Mouse (Mus musculus): ENCODE results near the gene Grk3.

The Grk3 gene

DNA sequence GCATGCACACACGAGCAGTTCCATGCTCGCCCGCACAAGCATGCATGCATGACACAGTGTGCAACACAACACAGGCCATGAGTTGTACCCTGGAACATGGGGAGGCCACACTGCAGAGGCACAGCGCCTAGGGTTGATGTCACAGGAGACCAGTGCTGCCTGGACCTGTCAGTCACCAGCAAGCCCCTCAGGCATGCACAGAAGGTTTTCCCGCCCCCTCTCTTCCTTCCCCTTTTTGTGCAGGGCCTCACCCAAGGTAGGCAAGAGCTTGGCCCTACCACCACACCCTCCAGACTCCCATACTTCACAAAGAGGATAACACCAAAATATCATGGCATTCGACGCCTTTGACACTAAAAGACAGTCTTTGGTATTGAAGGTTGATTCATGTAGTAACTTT is 8.6 kb downstream of the Grk3 start:
- no peak for DNase-seq

DNA sequence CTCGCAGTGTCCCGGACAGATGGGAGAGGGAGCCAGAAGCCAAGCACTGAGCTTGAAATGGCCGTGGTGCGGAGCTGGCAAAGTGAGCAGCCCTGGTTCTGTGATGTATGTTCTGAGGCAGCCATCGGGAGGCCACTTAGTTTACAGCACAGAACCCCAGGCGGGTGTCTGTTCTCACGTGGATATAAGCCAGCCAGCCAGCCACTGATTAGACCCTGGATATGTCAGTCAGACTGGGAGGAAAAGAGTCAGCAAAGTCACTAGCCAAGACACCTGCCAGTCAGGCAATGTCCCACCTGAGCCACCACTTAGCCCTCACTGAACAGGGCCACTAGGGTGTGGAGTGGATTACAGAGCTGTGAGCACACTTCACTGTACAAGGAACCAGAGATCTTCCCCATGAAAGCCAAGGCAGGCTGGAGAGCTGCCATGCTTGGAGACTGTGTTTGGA is 9.6 kb downstream of the Grk3 start:
- DNase-seq = peak; percentile 34

DNA sequence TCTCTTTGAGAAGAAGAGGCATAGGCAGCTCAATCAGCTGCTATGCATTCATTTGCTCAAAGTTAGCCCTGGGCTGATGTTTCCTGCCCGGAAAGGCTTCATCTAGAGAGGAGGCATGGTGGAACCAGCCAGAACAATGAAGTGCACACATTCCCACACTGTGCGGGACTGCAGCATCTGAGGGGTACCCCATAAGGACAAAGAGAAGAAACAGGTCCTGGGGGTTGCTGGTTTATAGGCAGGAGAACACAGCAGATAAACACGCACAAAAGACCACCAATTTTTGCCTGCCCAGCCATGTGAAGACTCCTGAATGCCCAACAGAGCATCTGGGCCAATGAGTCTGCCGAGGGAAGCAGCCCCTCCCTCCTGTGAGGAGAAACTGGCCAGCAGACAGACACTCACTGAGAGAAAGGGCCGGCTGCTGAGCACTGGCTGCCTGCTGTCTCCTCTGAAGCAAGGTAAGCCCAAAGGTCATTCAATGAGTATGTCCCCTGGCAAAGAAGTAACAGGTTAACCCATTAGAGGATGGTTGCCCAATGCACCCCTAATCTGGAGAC is 12.7 kb downstream of the Grk3 start:
- no peak for DNase-seq

DNA sequence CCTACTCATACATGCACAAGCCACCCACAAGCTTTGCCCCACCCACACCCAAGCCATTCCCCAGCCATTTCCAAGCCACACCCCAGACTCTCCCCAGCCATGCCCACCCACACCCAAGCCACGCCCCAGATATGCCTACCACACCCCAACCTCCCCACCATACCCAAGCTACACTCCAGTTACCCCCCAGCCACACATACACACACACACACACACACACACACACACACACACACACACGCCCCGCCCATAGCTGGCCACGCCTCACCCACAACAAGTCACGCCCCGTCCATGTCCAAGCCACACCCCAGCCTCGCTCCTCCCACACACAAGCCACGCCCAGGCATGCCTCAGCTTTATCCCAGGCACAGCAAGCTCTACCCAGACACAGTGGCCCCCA is 16.4 kb downstream of the Grk3 start:
- DNase-seq = no peak

DNA sequence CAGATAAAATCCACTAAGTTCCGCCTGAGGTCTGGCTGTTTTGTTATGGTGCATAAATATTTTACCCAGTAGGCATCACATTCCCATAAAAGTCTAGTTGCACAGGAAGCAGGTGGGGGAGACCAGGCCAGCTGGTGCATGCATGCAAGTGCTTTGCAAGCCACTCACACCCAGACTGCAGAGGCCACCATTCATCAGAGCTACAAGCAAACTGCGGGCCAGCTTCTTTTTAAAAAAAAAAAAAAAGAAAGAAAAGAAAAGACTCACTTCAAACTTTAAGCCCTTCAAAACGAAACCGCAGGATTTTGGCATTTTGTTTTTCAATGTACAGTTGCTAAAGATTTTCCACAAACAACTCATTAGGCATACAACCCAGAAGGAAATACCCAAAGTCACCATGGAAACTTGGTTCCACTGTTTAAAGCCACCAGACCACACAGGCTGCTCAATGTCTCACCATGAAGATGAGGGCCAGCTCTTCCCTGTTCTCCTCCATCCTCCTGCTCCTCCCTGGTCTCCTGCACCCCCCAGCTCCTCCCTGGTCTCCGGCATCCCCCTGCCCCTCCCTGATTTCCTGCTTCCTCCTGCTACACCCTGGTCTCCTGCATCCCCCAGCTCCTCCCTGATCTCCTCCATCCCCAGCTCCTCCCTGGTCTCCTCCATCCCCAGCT is 17.9 kb downstream of the Grk3 start:
- DNase-seq = no peak

DNA sequence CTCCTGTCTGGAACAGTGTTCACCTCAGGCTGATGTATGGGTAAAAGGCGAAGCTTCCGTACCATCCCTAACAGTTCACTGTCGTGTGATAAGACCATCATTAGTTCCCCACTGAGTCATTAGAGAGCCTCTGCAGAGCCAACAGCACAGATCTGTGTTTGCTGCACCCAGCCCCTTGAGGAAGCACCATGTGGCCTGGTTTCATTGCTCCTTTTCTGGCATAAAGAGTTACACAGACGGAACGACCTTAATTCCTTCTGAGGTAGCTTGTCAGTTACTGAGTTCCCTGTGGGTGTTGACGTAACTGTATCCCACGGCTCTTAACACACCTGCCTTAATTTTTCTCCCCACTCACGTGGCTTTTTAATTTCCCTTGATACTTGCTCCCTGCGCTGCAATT is 24.3 kb downstream of the Grk3 start:
- no peak for DNase-seq

DNA sequence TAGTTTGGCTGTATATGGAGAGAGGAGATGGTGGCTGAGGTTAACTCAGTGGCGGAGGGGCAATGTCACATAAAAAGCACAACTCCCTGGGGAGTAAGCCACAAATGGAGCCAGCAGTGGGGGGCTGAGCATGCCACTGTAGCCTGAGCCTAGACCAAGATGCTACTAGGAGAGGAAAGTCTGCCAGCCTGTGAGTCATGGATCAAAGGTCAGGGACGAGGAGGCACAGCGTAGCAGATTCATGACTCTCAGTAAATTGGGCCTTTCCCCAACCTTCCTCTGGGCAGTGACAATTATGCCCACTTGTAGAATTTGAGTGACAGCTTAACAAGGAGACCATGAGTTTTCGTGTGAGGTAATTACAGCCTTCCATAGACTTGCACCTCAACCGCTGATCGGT is 33.7 kb downstream of the Grk3 start:
- DNase-seq = no peak

DNA sequence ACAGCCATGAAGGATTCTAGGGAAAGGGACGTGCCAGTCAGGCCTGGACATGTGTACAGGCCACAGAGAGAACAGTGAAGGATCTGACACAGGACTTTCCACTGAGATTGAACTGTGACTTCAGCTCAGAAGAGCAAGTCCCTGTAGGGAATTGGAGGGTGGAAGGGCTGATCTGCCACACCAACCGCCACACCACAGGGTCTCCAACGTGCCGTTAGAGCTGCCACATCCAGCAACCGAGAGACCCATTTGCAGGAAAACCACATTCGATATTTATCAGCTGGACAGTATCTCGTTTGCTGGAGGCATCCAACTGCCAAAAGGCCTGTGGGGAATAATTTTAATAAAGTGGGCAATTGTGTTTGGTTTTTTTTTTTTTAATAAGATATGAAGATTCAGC is 35.9 kb downstream of the Grk3 start:
- DNase-seq = no peak

DNA sequence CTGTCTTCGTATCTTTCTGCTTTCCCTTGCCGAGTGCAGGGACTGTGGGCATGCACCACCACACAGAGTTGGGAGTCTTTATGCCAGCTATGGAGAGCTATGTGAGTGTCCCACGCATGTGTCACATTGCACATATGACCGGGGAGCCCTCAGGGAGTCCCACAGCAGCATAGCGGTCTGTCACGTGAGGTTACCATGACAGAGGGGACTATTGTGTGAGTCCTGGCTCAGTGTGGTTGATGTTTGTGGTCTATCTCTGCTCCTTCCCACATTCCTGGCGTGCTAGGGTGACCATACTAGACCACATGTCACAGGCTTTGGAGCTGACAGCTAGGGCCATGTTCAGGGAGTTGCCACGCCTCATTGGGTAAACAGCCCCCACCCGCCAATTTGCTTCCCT is 36.4 kb downstream of the Grk3 start:
- no peak for DNase-seq

DNA sequence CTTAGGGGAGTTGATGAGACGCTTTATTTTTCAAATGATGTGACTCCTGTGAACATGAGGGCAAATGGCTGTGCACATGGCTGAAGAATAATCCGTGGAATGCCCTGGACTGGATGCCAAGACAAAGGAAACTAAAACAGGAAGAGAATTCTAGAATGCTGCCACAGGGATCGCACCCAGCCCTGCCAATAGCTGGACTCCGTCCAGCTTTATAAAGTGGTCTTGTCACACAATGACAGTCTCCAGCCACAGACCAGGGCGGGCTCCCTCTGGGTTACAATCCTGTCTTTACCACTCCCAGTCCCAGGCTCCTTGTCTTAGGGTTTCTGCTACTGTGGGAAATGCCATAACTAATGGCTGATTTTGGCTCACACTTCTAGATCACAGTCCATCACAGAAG is 38.5 kb downstream of the Grk3 start:
- no peak for DNase-seq

DNA sequence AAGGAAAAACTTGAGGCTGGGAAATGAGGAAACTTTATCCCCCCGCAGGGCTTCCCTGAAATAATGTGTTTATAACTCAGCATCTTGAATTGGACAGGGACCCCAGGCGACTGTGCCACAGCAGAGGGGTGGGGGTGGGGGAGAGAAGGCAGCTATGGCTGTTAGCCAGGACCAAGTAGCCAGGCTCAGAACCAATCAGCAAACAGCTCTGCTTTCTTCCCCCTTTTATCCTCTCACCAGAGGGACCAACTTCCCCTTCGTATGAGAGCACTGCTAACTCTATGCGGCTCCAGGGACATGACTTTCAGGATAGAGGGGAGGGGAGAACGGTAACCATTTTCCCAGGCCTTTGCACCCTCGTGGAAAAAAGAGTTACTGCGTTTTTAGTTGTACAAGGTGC is 42.0 kb downstream of the Grk3 start:
- DNase-seq = no peak

DNA sequence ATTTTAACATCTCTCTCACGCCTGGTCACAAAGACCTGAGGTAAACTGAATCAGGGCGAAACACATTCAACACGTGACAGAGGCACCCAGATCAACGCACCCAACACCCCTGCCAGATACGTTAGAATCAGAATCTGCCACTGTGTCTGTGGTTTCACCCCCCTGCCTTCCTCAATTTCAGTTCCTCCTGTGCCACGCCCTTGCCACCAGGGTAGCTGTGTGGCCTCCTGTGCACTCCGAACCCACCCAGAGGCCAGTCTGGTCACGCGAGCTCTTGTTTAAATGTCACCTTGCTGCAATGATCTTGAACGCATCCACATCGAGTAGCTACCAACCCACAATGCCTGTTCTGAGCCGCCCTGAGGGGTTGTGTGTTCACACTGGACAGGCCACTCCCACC is 43.3 kb downstream of the Grk3 start:
- no peak for DNase-seq

DNA sequence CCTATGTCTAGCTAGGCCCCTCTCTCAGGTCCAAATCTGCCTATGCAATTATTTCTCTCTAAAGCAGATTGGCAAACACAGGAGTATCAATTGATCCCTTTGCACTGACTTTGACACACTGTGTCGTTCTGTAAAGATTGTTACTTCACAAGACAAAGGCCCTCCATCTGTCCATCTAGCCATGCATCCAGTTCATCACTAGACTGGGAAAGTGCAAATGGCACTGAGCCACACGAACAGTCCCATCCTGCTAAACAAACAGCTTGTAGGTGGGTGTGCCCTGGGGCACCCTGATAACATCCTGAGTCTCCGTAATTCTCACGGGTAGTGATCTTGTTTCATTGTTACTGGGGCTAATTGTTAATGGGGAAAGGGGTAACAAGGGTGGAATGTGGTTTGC is 52.1 kb downstream of the Grk3 start:
- DNase-seq = no peak

DNA sequence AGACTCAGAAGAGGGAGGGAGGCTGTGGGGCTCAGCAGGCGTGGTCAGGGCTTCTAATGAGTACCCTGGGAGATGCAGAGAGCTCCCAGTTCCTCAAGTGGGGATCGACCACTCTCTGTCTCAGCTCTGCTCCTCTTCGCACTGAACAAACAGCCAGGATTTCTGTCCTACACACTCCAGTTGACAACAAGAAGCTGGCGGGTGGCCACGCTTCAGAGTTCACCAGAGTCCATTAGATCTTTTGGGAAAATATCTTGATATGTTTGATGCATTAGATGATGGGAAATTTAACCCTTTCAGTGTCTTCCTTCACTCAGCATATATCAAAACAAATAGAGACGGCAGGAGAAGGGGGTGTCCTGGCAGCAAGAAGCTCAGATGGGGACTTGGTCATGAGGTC is 53.4 kb downstream of the Grk3 start:
- DNase-seq = no peak

DNA sequence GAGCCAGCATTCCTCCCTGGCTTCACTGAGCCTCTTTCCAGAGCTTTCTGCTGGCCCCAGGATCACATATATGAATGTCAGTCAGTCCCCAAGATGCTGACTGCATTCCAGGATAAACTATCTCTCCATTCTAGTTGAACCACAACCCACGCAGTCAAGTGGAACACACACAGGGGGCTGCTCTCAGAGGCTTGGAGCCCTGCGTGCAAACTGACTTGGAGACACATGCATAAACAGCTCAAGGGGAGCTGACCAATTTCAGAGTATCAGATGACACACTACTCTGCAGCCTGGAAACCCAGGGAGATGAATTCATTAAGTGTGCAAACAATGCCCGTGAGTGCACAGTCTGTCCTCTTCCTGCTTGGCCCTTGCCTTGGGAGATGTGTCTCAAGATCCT is 54.7 kb downstream of the Grk3 start:
- no peak for DNase-seq

DNA sequence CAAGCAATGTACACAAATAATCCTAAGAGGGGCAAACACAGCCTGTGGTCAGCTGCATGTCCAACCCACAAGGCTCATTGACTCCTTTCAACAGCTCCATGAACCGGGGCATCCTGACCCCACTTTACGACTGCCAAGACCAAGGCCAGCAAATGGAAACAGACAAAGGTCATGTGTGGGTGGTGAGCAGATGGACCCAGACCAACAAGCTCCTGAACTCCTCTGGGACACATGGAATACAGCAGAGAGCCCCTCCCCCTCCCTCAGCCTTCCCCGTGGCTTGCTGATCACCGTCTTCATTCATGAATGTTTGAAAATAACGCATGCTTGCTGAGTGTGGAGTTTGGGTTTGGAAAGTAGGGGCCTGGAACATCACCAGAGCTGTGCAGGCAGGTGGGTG is 57.3 kb downstream of the Grk3 start:
- DNase-seq = no peak

DNA sequence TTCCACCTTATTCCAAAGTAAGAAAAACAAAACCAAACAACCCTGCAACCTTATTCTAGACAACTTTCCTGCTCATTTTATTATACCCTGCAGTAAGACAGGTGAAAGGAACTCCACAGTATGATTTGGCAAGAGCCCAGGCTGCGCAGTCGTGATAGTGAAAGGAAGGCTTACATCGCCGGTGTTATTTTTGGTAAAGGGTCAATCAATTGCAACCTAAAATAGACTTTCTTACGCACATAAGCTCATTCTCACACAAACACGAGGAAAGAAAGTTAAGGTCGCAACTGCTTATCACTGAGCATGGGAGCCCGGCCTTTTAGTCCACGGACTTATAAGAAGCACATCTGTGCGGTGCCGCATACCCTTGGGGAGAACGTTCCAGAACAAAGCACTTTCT is 58.8 kb downstream of the Grk3 start:
- DNase-seq = no peak

DNA sequence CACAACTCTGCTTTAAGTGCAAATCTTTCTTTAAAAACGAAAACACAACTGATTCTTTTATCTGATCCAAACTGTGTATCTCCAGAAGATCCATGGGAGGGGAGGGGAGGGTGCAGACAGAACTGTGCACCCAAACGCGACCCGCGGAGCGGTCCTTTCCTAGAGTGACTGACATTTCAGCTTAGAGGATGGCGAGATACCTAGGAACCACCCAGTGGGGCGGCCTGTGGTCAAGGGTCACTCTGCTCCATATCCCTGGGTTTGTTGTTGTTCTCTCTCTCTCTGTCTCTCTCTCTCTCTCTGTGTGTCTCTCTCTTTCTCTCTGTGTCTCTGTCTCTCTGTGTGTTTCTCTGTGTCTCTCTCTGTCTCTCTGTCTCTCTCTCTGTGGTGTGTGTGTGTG is 59.2 kb downstream of the Grk3 start:
- no peak for DNase-seq

DNA sequence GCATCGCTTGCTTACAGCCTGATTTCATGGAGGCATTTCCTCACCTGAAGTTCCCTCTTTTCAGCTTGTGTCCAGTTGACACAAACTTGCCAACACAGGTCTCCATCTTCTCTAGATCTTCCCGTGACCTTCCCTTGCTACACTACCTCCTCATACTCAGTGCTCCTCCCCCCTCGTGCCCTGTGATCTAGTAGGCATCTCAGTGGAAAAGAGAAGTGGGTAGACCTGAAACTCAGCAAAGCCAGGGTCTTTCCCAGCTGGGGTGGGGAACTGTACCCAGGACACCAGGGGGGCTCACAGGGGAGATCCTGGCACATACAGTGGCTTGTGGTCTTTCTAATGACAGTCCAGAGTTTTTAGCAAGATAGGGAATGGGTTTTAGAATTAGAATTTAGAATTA is 64.7 kb downstream of the Grk3 start:
- no peak for DNase-seq

DNA sequence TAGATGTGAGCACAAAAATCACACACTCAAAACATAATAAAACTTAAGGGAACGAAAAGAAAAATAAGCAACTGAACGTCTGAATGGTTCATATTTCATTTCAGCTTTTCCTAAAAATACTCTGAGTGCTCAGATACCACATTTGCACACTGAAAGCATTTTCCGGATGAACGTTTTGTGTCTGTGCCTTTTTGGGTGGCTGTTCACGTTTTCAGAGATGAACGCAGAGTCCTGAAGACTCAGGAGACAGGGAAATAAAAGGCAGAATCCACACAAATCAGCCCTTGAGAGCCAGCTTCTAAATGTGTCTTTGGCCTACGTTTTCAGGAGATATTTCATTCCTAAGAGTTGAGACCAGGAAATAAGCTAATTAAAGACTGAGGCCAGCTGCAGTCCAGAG is 69.7 kb downstream of the Grk3 start:
- no peak for DNase-seq

DNA sequence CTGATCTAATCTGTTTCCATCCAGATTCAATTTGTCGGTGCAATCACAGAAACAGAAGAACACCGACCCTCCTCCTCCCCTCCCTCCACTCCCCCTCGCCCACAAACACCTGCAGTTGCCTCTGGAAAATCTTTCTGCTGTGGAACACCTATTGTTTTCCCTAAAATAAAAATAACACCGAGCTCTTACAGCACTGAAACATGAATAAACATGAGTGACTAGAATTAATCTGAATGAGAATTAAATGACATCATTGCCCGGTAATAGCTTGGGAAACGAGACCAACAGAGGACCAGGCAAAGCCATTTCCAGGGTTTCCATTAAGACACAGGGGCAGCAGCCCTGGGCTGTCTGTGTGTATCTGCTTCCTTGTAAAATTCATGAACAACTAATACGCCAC is 73.3 kb downstream of the Grk3 start:
- no peak for DNase-seq

DNA sequence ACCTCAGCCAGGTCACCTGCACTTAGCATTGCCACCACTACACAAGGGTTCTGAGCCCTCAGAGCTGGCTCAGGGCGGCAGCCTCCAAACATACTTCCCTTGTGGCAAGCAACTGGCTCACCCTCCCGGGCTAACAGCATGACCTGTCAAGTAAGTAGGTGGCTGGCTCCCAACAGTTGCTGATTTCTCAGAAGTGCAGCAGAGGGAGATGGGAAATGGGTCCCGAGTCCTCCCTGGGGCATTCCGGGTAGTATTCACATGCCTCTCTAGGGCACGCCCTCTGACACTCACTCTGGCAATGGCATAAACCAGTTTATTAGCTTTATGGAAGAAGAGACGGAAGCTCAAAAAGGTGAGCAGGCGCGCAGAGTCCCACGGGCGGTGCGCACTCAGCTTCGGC is 74.6 kb downstream of the Grk3 start:
- no peak for DNase-seq

DNA sequence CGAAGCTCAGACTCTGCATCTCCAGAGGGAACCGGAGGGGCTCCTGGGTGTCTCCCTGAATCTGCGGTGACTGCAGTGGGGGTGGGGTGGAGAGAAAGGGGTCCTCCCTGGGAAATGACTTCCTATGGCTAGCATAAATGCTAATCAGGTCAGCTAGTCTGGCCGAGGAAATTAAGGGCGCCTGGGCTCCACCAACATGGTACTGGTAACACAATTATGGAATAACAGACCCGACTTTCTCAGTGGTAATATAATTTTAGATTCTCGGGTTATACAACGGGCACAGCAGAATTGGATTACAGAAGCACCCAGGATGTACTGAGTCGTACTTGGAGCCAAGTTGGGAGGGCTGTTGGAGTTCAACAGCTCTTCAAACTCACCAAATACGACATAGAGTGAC is 79.0 kb downstream of the Grk3 start:
- no peak for DNase-seq

DNA sequence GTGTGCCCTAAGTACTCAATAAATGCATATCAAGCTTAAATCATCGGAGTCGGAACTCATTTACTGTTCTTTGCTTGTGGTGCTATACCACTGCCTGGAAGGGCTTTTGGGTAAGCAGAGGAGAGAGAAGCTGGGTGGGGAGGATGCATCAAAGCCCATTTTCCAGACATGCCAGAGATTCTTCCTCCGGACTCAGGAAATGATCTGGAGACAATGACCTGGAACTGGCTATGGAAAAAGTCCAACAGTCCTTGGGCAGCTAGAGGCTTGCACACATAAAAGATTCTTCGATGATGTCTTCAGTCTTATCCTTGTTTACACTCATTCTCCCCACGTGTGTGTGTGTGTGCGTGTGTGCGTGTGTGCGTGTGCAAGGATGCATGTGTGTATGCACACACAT is 80.2 kb downstream of the Grk3 start:
- DNase-seq = no peak

DNA sequence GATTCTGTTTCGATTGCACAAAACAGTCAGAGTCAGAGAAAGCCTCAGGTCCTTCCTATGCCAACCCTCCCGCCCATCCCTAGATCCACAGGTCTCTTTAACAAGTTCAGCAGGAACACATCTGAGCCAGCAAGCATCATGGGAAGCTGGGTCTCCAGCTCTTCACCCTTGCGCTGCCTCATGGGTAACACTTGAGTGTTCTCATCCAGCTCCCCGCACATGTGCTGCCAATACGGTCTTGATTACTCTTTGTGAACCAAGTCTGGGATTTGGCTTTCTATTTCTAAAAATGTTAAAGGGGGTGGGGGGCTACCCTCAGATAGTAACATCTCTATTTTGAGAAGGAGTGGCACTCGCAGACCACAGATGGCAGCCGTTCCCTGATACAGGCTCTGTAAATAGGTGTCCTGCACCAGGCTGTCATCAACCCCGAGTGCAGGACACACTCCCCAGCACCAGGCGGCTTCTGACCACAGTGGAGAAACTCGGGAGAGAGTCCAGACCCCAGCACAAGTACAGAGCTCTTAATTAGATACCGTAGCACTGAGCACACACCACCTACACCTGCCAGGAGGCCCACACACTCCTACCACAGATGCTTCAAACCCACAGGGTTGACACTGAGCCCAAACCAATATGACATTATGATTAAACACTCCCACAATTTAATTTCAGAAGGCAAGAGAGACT is 82.6 kb downstream of the Grk3 start:
- DNase-seq = no peak
